Mouse (Mus musculus): ENCODE data around the gene Nipal4. TPM values are rescaled to one million over a fixed set of nuclear protein-coding genes. Genes with fewer than 3 reads are reported as not detected.

The Nipal4 gene
- not detected for polyA plus RNA-seq (2014; fragmentation: Illumina TruSeq; extraction: RNeasy Lipid Tissue Mini Kit (QIAGEN cat#74804); ENCODE audit: low read depth, low replicate concordance)

GRCm38 (mm10) chr11:46165866-46166585 lies at the start of gene Nipal4:
Gene Nipal4, minus strand, starts transcription at chr11:46166508.

Other genes starting within 250 kb of the Nipal4 start
- gene Lsm11, start 221.6 kb downstream of the Nipal4 start, polyA plus RNA-seq (2014; fragmentation: Illumina TruSeq; extraction: RNeasy Lipid Tissue Mini Kit (QIAGEN cat#74804); ENCODE audit: low read depth, low replicate concordance), result 2.6 TPM
- gene Thg1l, start 211.0 kb downstream of the Nipal4 start, polyA plus RNA-seq (2014; fragmentation: Illumina TruSeq; extraction: RNeasy Lipid Tissue Mini Kit (QIAGEN cat#74804); ENCODE audit: low read depth, low replicate concordance), result 6.1 TPM
- 0.29 TPM for gene Sox30, start 186.2 kb downstream of the Nipal4 start, polyA plus RNA-seq (2014; fragmentation: Illumina TruSeq; extraction: RNeasy Lipid Tissue Mini Kit (QIAGEN cat#74804); ENCODE audit: low read depth, low replicate concordance)
- not detected for gene Gm12166, start 114.2 kb downstream of the Nipal4 start, polyA plus RNA-seq (2014; fragmentation: Illumina TruSeq; extraction: RNeasy Lipid Tissue Mini Kit (QIAGEN cat#74804); ENCODE audit: low read depth, low replicate concordance)
- gene Adam19, start 110.5 kb downstream of the Nipal4 start, polyA plus RNA-seq (2014; fragmentation: Illumina TruSeq; extraction: RNeasy Lipid Tissue Mini Kit (QIAGEN cat#74804); ENCODE audit: low read depth, low replicate concordance), result 22.2 TPM
- gene Fndc9, start 69.0 kb upstream of the Nipal4 start, polyA plus RNA-seq (2014; fragmentation: Illumina TruSeq; extraction: RNeasy Lipid Tissue Mini Kit (QIAGEN cat#74804); ENCODE audit: low read depth, low replicate concordance), result not detected
- gene Cyfip2, start 146.4 kb upstream of the Nipal4 start, polyA plus RNA-seq (2014; fragmentation: Illumina TruSeq; extraction: RNeasy Lipid Tissue Mini Kit (QIAGEN cat#74804); ENCODE audit: low read depth, low replicate concordance), result 76.0 TPM
- 0.10 TPM for gene Itk, start 223.0 kb upstream of the Nipal4 start, polyA plus RNA-seq (2014; fragmentation: Illumina TruSeq; extraction: RNeasy Lipid Tissue Mini Kit (QIAGEN cat#74804); ENCODE audit: low read depth, low replicate concordance)
- not detected for gene Fam71b, start 230.1 kb upstream of the Nipal4 start, polyA plus RNA-seq (2014; fragmentation: Illumina TruSeq; extraction: RNeasy Lipid Tissue Mini Kit (QIAGEN cat#74804); ENCODE audit: low read depth, low replicate concordance)

All from heart, adult 10 weeks (tissue).